Mouse (Mus musculus) kidney, postnatal 14 days (tissue): ENCODE data around the gene Arhgef10l.

Source experiments
- DNase-seq: peaks from one replicate; pipeline ENCODE4 v3.0.0; 2022; ENCODE audit warnings: mixed read lengths

The Arhgef10l gene

DNA sequence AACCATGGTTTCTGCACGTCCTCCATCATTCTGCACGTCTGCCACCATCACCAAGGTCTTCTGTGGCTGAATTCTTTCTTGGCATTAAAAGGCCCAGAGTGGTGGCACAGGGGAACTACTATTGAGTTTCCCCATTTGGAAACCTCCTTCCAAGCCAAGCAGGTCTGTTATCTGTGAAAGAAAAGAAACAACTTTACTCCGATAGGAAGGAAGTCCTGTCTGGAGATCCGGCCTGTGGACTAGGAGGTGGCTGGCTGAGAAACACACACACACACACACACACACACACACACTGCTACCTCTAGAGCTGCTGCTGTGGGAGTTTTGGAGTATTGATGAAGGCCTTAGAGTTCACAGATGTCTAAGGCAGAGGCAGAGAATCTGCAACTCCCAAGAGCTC is 27.7 kb upstream of the Arhgef10l start:
- no peak for DNase-seq

DNA sequence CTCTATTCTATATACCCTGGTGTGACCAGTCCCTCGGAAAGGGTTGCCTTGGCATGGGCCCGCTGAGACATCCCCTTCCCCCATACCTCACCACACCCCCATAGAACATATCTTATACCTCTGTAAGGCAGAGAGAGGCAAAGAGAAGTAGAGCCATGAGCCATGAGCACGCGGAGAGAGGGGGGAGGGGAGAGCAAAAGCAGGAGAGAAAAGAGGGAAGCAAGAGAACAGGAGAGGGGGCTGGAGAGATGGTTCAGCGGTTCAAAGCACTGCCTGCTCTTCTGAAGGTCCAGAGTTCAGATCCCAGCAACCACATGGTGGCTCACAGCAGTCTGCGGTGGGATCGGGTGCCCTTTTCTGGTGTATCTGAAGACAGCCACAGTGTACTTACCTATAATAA is 25.7 kb upstream of the Arhgef10l start:
- DNase-seq: no peak

DNA sequence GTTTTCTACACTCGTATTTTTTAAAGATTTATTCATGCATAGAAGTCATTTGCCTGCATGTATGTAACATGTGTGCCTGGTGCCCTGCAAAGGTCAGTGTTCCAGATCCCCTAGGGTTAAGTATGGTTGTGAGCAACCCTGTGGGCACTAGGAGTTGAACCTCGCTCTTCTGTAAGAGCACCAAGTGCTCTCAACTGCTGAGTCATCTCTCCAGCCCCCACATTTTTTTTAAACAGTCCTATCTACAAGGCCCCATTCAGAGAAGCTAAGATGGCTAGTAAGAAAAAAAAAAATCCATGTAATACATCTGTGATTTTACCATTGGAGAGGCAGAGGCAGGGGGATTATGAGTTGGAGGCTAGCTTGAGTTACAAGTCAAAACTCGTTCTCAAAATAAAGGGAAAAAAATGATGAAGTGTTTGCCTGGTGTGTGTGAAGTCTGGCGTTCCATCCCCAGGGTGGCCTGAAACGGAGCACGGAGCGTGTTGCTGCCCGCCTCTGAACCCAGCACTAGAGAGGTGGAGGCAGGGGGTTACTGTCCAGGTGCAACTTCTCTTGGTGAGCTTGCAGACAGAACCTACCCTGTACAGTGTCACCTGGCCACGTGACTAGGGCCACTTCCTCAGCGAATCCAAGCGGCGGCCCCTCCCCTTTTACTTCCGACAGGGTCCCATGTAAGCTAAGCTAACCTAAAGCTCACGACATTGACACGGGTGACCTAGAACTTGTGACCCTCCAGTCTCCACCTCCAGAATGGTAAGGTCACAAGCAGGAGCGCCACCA is 24.3 kb upstream of the Arhgef10l start:
- no peak for DNase-seq

DNA sequence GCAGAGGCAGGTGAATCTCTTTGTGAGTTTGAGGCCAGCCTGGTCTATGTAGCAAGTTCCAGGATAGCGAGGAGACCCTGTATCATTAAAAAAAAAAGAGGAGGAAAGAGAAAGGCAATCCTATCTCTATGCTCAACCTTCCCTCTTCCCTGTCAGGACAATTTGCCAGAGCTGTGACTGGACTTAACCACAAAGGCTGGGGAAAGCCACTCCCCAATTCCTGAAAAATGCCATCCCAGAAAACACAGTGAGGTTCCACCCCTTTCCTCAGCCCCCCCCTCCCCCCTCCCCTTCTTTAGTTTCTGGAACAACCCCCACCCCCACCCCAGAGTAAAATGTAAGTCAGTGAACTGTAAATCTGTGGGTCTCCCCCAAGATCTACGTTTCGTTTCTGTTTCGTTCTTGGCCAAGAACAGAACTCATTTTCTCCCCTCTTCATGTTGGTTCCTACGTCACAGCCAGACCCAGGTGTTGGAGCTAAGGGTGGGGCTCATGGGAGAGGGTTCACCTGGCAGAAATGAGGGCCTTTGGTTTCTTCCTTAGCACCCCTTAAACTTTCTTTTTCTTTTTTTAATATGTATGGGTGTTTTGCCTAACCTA is 23.1 kb upstream of the Arhgef10l start:
- DNase-seq: no peak

DNA sequence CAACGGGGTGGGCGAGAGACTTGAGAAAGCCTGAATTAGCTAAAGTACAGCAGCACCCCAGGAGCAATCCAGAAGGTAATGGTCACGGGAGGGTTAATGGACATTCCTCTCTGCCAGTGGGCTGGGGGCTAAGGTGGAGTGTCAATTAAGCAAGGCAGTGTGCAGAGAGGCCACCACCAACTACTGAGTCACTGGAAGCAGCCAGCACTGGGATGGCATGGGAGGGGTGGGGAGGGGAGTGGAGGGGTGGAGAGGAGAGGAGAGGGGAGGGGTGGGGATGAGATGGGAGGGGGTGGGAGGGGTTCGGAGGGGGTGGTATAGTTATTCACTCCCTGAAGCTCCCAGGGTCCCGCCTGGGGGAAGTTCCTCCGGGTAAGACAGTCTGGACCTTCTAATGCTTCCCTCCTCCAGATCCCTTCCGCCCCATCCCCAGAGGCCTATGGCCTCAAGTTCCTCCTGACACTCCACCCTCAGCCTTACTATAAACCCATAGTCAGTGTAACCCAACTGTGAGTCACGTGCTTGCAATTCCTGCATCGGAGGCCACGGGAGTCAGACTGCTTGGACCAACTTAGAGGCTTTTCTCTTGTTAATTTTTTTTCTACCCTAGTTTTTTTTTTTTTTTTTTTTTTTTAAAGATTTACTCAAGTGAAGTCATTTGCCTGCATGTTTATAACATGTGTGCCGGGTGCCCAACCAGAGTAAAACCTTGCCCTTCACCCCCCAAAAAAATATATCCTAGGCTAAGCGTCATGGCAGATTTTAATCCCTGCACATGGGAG is 22.4 kb upstream of the Arhgef10l start:
- DNase-seq: no peak

DNA sequence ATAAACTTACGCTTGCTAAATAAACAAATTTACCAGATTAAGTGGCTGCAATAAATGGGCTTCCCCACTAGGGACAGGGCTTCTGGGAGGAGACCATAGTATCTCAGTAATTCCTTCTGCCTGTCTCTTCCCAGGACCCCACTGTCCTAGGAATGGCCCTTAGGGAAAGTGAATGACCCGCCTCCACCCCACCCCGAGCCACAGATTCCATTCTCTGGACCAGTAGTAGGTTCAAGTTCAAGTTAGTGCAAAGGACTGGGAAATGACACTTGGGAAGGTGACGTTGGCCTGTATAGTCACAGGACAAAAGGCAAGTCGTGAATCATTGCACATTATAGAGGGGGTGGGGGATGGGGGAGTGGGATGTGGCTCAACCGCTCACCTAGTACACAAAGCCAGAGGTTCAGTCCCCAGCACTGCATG is 19.1 kb upstream of the Arhgef10l start:
- DNase-seq: no peak

DNA sequence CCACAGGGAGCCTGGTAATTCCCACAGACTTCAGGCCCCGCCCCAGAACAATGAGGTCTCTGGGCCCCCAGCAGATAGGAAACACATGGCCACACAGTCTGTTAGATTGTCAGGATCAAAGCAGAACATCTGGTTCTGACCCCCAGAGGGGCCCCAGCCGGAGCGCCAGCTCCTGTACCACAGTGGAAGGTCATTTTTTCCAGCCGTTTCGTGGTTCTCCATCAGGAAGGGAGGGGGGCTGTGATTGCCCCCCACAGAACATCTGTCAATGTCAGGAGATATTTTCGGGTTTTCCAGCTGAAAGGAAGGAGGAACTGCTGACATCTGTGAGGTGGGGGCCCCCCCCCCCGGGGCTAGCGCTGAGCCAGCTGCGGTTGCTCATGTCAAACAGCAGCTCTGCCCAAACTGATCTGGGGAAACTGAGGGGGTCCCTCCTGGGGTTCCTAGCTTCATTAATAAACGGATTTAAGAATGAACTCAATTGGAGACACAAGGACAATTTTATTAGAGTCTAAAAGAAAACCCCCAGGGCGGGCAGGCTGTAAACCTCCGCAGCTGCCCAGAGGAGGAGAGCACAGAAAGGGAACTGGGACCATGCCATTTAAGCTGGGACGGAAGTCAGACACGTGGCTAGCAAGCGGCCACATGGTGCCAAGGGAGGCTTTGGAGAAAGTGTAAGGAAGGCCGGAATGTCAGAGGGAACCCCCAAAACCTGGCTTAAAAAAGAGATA is 18.5 kb upstream of the Arhgef10l start:
- peak; percentile 44 for DNase-seq

DNA sequence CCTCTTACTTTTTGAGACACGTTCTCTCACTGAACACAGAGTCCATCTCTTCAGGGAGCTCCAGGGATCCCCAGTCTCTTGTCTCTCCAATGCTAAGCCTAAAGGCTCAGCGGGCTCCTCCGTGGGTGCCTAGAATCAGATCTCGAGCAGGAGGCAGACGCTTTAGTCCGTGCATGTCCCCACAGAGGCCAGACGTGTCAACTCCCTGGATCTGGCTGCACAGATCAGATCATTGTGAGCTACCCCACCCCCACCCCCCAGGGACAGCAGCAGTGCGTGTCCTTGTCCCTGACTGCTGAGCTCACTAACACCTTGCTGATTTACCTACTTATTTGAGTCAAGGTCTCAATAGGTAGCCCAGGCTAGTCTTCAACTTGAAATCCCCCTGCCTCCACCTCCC is 17.8 kb upstream of the Arhgef10l start:
- no peak for DNase-seq

DNA sequence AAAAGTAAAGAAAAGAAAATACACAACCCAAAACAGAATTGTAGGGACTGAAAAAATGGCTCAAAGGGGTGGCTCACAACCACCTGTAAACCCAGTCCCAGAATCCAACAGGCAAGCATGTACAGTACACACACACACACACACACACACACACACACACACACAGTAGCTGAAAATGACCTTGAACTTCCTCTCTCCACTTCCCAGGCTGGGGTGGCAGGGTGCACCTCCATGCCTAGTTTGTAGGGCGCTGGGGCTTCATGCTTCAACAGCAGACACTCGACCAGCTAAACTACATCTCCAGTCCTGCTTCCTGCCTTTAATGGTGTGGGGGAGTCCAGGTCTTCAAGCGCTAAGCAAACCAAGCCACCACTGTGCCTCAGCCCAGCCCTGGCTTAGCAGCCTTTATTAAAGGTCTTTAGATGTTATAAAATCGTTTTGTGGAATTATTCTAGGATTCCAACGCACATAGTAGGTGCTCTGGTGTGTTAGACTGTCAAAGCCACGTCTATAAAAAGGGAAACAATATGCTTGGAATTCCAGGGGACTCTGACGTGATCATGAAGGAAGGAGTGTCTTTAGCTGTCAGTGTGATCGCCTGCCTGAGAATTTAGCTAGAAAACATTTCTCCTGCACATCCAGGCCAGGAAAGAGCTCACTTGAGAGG is 15.1 kb upstream of the Arhgef10l start:
- DNase-seq: no peak

DNA sequence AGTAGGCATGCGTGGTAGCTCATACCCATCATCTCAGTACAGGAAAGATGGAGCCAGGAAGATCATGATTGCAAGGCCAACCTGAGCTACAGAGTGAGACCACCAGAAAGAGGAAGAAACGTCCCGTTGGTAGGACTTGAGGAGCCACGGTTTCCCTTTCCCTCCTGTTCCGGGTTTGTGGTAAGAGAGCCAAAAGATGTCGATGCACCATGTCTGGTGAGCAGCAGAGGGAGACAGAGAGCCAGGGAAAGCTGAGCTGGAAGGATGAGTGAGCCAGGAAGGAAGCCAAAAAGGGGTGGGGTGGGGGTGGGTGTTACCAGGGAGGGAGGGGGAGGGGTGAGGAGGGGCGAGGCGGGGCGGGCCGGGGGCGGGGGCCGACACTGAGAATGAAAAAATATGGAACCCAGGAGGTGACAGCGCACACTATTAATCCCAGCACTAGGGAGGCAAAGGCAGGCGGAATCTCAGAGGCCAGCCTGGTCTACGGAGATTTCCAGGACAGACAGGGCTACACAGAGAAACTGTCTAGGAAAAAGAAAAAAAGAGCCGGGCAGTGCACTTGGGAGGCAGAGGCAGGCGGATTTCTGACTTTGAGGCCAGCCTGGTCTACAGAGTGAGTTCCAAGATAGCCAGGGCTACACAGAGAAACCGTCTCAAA is 14.0 kb upstream of the Arhgef10l start:
- peak; percentile 86 for DNase-seq

DNA sequence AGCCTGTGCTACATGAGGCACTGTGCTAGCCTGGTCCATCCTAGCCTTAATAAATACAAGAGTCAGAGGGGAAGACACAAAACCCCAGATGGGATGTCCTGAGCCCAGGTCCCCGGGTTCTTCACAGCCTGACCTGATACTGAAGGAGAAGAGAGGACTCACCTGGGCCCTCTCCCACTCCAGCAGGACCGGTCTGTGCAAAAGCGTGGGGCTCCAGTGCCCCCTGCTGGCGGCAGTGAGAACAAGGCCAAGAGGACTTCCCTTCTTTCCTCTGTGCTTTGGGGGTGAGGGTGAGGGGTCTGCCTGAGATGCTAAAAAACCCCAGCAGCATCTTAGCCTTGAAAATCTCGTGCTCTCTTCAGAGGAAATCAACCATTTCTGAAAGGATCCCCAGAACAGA is 13.2 kb upstream of the Arhgef10l start:
- no peak for DNase-seq

DNA sequence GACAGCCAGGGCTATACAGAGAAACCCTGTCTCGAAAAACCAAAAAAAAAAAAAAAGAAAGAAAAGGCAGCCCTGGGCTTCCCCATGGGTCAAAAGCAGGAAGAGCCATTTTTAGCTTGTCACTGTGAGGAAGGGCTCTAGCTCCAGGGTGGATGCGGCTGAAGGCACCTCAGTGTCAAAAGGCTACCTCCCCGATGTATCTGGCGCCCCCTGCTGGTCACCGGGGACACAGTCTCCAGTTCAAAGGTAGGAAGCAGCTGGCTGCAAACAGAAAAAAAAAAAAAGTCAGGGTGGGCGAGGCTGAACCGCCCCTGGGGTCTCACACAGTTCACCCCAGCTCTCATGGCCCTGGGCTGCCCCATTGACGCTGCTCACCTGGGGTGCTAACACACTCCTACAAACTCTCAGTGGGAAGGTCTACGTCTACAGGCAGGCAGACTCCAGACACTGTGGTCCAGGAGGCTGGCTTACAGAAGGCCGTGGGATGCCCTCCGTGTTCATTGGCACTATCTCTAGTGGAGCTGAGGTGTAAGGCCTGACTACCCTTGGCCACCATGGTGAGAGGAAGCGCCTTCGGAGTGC is 8.6 kb upstream of the Arhgef10l start:
- DNase-seq: peak; percentile 76

DNA sequence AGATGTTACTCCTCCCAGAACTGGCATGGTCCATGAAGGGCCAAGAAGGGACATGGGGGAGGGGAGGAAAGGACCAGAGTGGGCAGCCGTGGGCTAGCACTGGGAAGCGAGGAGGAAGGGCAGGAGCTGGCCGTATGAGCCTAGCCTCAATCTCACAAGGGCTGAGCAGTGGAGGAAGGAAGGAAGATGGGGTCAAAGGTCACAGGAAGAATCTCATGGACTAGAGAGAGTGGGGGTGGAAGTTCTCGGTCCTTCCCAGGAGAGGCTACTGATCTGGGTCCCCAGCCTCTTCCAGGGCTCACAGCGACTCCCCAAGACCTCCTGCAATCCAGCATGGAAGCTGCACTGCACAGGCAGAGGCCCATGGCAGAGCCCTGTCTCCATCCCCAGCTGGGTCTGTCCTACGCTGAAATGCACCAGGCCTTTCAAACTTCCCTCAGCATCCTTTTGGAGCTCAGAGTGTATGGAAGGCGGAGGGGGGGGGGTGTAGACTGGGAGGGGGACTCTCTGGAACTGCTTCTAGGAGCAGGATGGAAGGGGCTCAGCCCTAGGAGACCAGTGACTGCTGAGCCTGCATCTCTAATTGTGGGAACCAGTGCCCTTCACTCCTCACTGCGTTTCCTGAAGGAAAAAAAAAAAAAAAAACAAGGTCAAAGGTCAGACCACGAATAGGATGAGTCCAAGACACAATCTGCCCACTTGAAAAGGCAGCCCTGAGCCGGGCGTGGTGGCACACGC is 7.9 kb upstream of the Arhgef10l start:
- no peak for DNase-seq

DNA sequence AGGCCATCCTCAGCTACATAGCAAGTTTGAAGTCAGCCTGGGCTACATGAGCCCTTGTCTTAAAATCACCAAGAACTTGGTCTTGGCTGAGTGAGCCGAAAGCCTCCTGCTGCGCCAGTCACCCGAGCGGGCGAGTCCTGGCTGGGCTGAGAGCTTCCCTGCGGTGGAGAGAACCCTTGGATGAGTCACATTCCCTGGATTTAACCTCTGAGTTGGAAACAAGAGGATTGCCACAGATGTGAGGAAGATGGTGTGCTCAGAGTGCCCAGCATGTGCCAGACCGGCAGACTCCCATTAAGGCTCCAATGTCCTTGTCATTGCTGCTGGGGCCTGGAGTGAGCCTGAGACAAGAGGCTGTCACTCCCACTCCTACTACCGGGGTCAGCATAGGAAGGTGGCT is 2.0 kb upstream of the Arhgef10l start:
- no peak for DNase-seq

DNA sequence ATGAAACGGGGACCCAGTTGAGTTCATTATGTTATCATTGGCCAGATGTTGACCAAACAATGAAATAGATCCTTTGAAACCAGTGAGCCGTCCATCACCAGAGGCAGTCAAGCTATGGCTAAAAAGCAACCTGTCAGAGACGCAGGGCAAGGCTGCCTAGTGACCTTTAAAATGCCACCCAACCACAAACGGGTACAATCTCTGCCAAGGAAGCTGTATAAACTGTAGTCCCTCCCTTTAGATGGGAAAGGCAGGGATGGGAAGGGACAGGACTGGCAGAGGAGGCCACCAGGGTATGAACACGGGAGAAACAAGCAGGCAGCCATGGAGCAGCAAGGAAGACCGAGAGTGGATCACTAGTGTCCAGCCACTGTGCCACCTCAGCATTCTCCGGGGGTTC is 759 bp downstream of the Arhgef10l start:
- DNase-seq: no peak

DNA sequence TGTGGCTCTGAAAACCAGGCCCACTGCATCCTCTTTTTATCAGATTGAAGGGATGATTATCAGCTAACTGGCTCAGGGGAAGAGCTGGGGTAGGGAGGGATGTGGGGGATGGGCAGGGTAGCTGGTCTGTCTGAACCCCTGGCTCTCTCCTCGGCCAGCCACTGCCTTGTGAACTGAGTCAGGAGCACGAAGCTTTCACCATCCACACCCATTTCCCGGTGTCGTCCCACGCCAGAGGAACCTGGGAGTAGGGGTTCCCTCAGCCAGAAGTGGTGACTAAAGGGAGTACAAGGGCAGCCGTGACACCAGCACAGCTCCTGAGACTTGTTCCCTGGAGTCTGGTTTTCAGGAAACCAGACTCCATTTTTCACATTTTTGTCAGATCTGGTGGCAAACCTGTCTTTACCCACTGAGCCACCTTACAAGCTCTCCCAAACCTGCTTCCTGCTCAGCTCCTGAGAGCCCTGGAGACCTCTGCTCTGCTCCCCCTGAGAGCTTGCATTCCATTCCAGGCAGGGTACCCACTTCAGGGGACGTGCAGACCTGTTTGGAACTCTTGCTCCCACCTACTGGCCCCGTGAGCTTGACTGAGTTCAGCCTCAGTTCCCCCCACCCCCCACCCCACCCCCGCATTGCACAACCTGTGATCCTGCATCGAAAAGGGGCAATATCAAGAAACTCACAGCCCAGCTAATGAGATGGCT is 2.8 kb downstream of the Arhgef10l start:
- no peak for DNase-seq

DNA sequence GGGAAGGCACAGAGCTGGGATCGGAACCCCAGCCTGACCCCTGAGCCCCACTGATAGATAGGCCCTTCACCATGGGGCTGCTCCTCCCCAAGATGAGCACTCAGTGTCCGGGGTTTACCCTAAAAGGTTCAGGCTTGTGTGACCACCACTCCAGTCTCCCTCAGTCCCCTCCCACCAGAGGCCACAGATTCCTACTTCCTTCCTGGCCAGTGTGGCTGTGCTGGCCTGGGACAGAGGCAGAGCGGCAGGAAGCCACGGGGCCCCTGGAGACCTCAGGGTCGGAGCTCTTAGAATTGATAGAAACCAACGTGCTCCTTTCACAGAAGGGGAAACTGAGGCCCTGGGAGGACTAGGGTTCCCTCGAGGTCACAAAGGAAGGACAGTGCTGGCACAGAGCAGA is 3.4 kb downstream of the Arhgef10l start:
- peak; percentile 42 for DNase-seq

DNA sequence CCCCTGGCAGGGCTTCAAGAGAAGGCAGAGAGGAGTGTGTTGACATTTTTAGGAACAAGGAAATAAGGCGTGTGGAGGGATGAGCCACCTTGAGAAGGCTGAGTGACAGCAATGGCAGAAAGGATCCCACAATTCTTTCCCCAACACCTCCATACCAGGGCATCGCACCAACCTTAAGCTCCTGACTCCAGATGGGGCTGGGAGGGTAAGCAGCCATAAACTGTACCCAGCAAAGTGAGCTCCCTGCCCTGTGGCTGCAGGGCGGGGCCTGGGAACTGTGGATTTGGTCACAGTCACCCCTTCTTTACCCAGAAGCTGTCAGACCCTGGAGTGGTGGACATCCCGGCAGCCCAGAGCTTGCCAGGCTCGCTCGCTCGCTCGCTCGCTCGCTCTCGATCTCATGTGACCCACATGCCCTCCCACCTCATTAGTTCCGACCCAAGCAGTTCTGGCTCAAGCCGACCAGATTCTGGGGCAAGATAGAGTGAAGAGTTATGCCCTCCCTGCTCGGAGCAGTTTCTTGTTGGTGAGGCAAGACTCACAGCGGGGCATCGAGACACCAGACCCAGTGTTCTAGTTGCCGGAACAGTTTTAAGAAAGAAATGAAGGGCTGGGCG is 4.3 kb downstream of the Arhgef10l start:
- no peak for DNase-seq

DNA sequence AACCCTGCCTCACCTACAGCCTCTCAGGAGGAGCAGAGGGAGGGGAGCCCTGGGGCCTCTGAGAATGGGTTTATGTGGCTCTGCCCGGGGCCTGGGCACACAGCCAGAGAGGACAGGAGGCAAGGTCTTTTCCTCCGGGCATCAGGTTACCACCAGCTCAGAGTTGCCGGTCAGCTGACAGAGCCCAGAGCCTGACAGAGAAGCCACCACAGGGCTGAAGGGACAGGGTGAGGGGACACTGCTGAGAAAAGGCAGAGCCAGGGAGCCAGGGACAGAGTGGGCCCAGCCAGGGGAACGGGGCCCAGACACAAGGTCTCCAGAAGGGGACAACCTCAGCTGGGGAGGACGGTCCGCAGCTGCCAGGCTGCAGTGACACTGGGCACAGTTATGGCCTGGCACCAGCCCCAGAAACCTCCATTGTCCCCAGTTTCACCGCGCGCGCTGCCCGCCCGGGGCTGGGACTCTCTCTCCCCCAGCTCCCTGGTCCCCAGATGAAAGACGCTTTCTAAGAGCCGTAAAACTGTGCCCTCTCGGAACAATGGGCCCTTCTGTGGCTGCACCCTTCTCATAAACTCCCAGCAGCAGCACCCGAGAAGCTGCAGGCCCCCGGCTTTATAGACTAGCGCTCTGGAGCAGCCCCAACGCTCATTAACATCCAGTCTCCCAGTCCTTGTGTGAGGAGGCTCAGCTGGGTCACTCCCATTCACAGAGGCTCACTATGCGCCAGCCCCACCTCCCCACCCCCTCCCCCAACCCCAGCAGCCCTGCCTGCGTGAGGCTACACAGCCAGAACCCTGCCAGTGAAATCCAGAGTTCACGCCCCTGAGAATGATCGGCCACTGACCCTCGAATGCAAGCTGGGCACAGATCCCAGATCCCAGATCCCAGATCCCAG is 7.9 kb downstream of the Arhgef10l start:
- peak; percentile 87 for DNase-seq
